Mouse (Mus musculus) ES-Bruce4 (cell line): ENCODE measurements around the gene Ugt1a5.
"Not testable (repeated sequence)": the region's sequence is repeated elsewhere in the genome, so short reads cannot be mapped to it uniquely, and the experiment has no call there.

Source experiments
- CTCF ChIP-seq: IDR thresholded peaks from one replicate; pipeline ENCODE4 v1.8.1; 2011; ENCODE audit warnings: low read depth, low read length
- POLR2A ChIP-seq: IDR thresholded peaks from one replicate; pipeline ENCODE4 v1.8.1; 2011; ENCODE audit warnings: low read length; ENCODE audit not compliant: insufficient read depth

- not testable (repeated sequence) for TF ChIP-seq CTCF, POLR2A
These were observed 57.3 kb downstream of the Ugt1a5 start for GRCm38 (mm10) chr1:88223011-88223515.
